ENCODE assay signal across 9 mouse cellular contexts in the genomic region with DNA sequence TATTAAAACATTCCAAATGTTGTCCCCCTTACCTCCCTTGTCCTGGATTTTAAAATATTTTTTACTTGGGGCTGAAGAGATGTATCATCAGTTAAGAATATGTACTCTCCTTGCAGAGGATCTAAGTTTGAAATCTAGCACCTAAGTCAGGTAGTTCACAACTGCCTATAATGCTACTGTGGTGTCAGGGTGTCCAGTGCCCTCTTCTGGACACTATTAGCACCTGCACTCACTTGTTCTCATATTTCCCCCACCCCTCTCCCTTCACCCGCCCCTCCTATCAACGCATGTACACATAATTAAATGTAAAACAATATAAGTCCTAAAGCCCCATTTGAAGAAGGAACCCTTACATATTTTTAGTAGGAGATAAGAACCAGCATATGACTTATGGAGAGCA. TPM values are rescaled to one million over a fixed set of nuclear protein-coding genes. Genes with fewer than 3 reads are reported as not detected.
A peak's percentile ranks its signal among the peaks of the same experiment; 100 is the strongest.
DNase-seq lines count a peak whose midpoint lies in the region; ATAC-seq and TF ChIP-seq lines count a peak whose summit lies in the region.
"Had no signal": no experiment of that assay in that cellular context is flagged by ENCODE, and none has a peak within 500 bp of the region (broad histone marks: within the 10 kb centered on the region; RNA-seq: fewer than 3 reads in every experiment).

No protein-coding gene starts in this region.

- 0 out of 2 replicates have a peak, but pooled peaks have one; percentile 18 for ATAC-seq in heart, embryonic 15.5 days (replicated peaks; ENCODE audit: insufficient number of reproducible peaks, insufficient read depth, low FRiP score, low read depth)
- ATAC-seq in liver, embryonic 13.5 days (ENCODE audit: low read depth): 0 out of 2 replicates have a peak, but pooled peaks have one; percentile 36
- no peak for ATAC-seq in cerebellum, adult (ENCODE audit: insufficient number of reproducible peaks, low FRiP score, low TSS enrichment)

- no peaks in the 10 kb centered on the region for H3K4me1 ChIP-seq in heart, embryonic 15.5 days (replicated peaks)
- H3K4me1 ChIP-seq in bone marrow, adult 2 months (ENCODE audit: control insufficient read depth, insufficient read depth, low read length): no peaks in the 10 kb centered on the region
- no peaks in the 10 kb centered on the region for H3K4me1 ChIP-seq in liver, embryonic 13.5 days (replicated peaks)
- H3K4me1 ChIP-seq: limb, embryonic 12.5 days had no signal

- no peaks in the 10 kb centered on the region for H3K9me3 ChIP-seq in heart, embryonic 15.5 days (replicated peaks)
- no peaks in the 10 kb centered on the region for H3K9me3 ChIP-seq in liver, embryonic 13.5 days (replicated peaks)
- H3K9me3 ChIP-seq: limb, embryonic 12.5 days had no signal

- H3K36me3 ChIP-seq in heart, embryonic 15.5 days: no peaks in the 10 kb centered on the region
- no peaks in the 10 kb centered on the region for H3K36me3 ChIP-seq in liver, embryonic 13.5 days
- H3K36me3 ChIP-seq: limb, embryonic 12.5 days had no signal

- H3K4me2 ChIP-seq in heart, embryonic 15.5 days: no peak overlapping the region
- H3K4me2 ChIP-seq in liver, embryonic 13.5 days: no peak overlapping the region
- H3K4me2 ChIP-seq: limb, embryonic 12.5 days had no signal

- H3K9ac ChIP-seq in heart, embryonic 15.5 days: no peak overlapping the region
- no peak overlapping the region for H3K9ac ChIP-seq in liver, embryonic 13.5 days
- H3K9ac ChIP-seq: limb, embryonic 12.5 days had no signal

- no peak for TF ChIP-seq POLR2A in bone marrow, adult 2 months (IDR thresholded peaks at IDR 0.05; ENCODE audit: borderline replicate concordance, control insufficient read depth, low read depth, low read length)

- 37% methylated on average over 2 of the region's 2 CpGs for whole genome bisulfite sequencing in heart, embryonic 15.5 days
- 14% methylated on average over 2 of the region's 2 CpGs for WGBS in bone marrow, adult 2 months
- 21% methylated on average over 2 of the region's 2 CpGs for WGBS in liver, embryonic 13.5 days (ENCODE audit: insufficient replicate concordance)

- DNase-seq in heart, postnatal 4 days: no peak
- DNase-seq in B cell, adult 2 months: peak; percentile 26 to 38
- no peak for DNase-seq in liver, embryonic 13.5 days
- no peak for DNase-seq in layer of hippocampus, postnatal 10 days (ENCODE audit: low spot score in 2 of 2)
- no peak for DNase-seq in heart, postnatal 36 days

- H3K27ac ChIP-seq in heart, embryonic 15.5 days: no peak overlapping the region
- no peak overlapping the region for H3K27ac ChIP-seq in bone marrow, adult 2 months (ENCODE audit: control insufficient read depth, insufficient read depth, low read depth, low read length, poor library complexity)
- H3K27ac ChIP-seq in liver, embryonic 13.5 days: no peak overlapping the region
- H3K27ac ChIP-seq: limb, embryonic 12.5 days had no signal

- no peak overlapping the region for H3K4me3 ChIP-seq in heart, embryonic 15.5 days
- no peak overlapping the region for H3K4me3 ChIP-seq in bone marrow, adult 2 months (replicated peaks; ENCODE audit: control insufficient read depth, low read depth, low read length)
- H3K4me3 ChIP-seq in liver, embryonic 13.5 days (replicated peaks): no peak overlapping the region
- H3K4me3 ChIP-seq: limb, embryonic 12.5 days had no signal

- no peaks in the 10 kb centered on the region for H3K27me3 ChIP-seq in heart, embryonic 15.5 days
- no peaks in the 10 kb centered on the region for H3K27me3 ChIP-seq in liver, embryonic 13.5 days
- H3K27me3 ChIP-seq: limb, embryonic 12.5 days had no signal

- 0 out of 2 replicates have a peak, but pooled peaks have one; percentile 9 for TF ChIP-seq CTCF in bone marrow, adult 2 months (IDR thresholded peaks at IDR 0.05; ENCODE audit: control insufficient read depth, insufficient read depth, low read length)

- intact Hi-C loops in heart, postnatal 36 days (cut with DNase I): loop anchor here (5.0 kb wide), 1 partner anchor 161 kb away; no protein-coding TSS in a partner anchor

RNA-seq across cellular contexts. Expression of gene Ccng1, which starts 8.3 kb away (rescaled TPM):
- 124 and 139 TPM in 2 replicates for polyA plus RNA-seq in heart, embryonic 15.5 days (2015; fragmentation: Nextera tagmentation; extraction: Ambion mirVana)
- total RNA-seq in heart, postnatal 4 days (2021): 100 to 1,000 TPM; 161 to 182 TPM
- polyA plus RNA-seq in bone marrow, adult 2 months (2011; ENCODE audit: insufficient read depth, insufficient read length, low replicate concordance, missing spikeins): 8.0 and 29.8 TPM in 2 replicates
- polyA plus RNA-seq in liver, embryonic 13.5 days (2015; fragmentation: Nextera tagmentation; extraction: Ambion mirVana): 21.9 and 30.8 TPM in 2 replicates
- 10 to 100 TPM; 63.1 to 71.6 TPM for total RNA-seq in layer of hippocampus, postnatal 10 days (2021)
- total RNA-seq in heart, postnatal 36 days (2021): 100 to 1,000 TPM; 400 to 530 TPM

RNA-seq across cellular contexts. Expression of gene Nudcd2, which starts 29.9 kb away (rescaled TPM):
- 81.3 and 92.3 TPM in 2 replicates for polyA plus RNA-seq in heart, embryonic 15.5 days (2015; fragmentation: Nextera tagmentation; extraction: Ambion mirVana)
- 10 to 100 TPM; 30.6 to 31.7 TPM for total RNA-seq in heart, postnatal 4 days (2021)
- polyA plus RNA-seq in bone marrow, adult 2 months (2011; ENCODE audit: insufficient read depth, insufficient read length, low replicate concordance, missing spikeins): 24.6 and 38.7 TPM in 2 replicates
- 113 and 135 TPM in 2 replicates for polyA plus RNA-seq in liver, embryonic 13.5 days (2015; fragmentation: Nextera tagmentation; extraction: Ambion mirVana)
- total RNA-seq in layer of hippocampus, postnatal 10 days (2021): 10 to 100 TPM; 24.1 to 25.0 TPM
- 10 to 100 TPM; 12.3 to 17.8 TPM for total RNA-seq in heart, postnatal 36 days (2021)

RNA-seq across cellular contexts. Expression of gene Hmmr, which starts 30.2 kb away (rescaled TPM):
- 44.2 and 48.7 TPM in 2 replicates for polyA plus RNA-seq in heart, embryonic 15.5 days (2015; fragmentation: Nextera tagmentation; extraction: Ambion mirVana)
- 10 to 100 TPM; 36.3 to 43.2 TPM for total RNA-seq in heart, postnatal 4 days (2021)
- 23.2 and 23.5 TPM in 2 replicates for polyA plus RNA-seq in bone marrow, adult 2 months (2011; ENCODE audit: insufficient read depth, insufficient read length, low replicate concordance, missing spikeins)
- 65.0 and 82.1 TPM in 2 replicates for polyA plus RNA-seq in liver, embryonic 13.5 days (2015; fragmentation: Nextera tagmentation; extraction: Ambion mirVana)
- 1 to 10 TPM; 3.0 to 3.2 TPM for total RNA-seq in layer of hippocampus, postnatal 10 days (2021)
- total RNA-seq in heart, postnatal 36 days (2021): under 1 TPM; 0.44 to 0.65 TPM

Comparison
In these comparisons a context has a peak if more than half of its experiments do, and no peak if none do; other contexts are left out.
1. RNA of gene Hmmr, which starts 30.2 kb away (total RNA-seq): 36.3 to 43.2 TPM in heart, postnatal 4 days; 3.0 to 3.2 TPM in layer of hippocampus, postnatal 10 days and 0.44 to 0.65 TPM in heart, postnatal 36 days; every median in the first group is over 4 times any median in the second.
2. DNase-seq: peak in B cell, adult 2 months (2 of 2); none in heart, postnatal 4 days (single experiment), liver, embryonic 13.5 days (single experiment), layer of hippocampus, postnatal 10 days (0 of 2) and heart, postnatal 36 days (0 of 2).